Mouse (Mus musculus) liver, postnatal 0 days (tissue): Measurements from ENCODE around the gene Klrb1b.
"Not testable (repeated sequence)": the region's sequence is repeated elsewhere in the genome, so short reads cannot be mapped to it uniquely, and the experiment has no call there.

Experiments
- CTCF ChIP-seq: sonication (generic); IDR thresholded peaks from 2 replicates; pipeline ENCODE4 v1.5.1; 2016; ENCODE audit warnings: antibody characterized with exemption, low read depth
- EP300 ChIP-seq: IDR thresholded peaks from 2 replicates; pipeline ENCODE4 v1.6.1; 2016; ENCODE audit warnings: antibody characterized with exemption, low read depth, mild to moderate bottlenecking

DNA sequence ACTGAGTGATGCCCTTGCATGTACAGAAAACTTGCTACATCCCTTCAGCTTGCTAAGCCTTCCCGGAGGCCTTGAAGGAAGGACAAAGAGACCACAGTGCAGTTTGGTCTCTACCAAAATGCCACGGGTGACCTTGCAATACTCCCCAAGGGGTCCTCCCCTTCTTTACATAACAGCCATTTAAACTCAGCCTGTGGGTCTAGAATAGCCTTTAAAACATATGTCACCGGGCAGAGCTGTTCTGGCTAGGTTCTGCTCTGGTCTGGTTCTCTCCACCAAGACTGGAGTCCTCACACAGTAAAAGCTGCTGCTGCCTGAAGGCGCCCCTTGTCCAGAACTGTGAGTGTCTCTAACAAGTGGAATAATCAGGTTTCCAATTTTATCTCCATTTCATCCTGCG, 25.4 kb downstream of the Klrb1b start:
- not testable (repeated sequence) for TF ChIP-seq CTCF, EP300
